ENCODE assay signal across 12 mouse cellular contexts in genomic region chr14:48853479-48854187, GRCm38 (mm10).
DNase-seq lines count a peak whose midpoint lies in the region; ATAC-seq and TF ChIP-seq lines count a peak whose summit lies in the region.
"Had no signal": no experiment of that assay in that cellular context is flagged by ENCODE, and none has a peak within 500 bp of the region (broad histone marks: within the 10 kb centered on the region; RNA-seq: fewer than 3 reads in every experiment).

No protein-coding gene starts in this region.

- H3K36me3 ChIP-seq in neural tube, embryonic 15.5 days = no peaks in the 10 kb centered on the region
- H3K36me3 ChIP-seq in embryonic facial prominence, embryonic 12.5 days = no peaks in the 10 kb centered on the region
- no peaks in the 10 kb centered on the region for H3K36me3 ChIP-seq in forebrain, postnatal 0 days (ENCODE audit: insufficient read depth)
- H3K36me3 ChIP-seq in kidney, embryonic 15.5 days = no peaks in the 10 kb centered on the region
- H3K36me3 ChIP-seq: liver, embryonic 12.5 days had no signal

- H3K4me1 ChIP-seq in neural tube, embryonic 15.5 days = peaks cover 4% of the 10 kb centered on the region; the same call in 1 of the 2 replicates
- 0 out of 2 replicates have a peak, but pooled peaks cover 3% of the 10 kb centered on the region for H3K4me1 ChIP-seq in embryonic facial prominence, embryonic 12.5 days
- no peaks in the 10 kb centered on the region for H3K4me1 ChIP-seq in forebrain, postnatal 0 days (ENCODE audit: insufficient read depth)
- H3K4me1 ChIP-seq in kidney, embryonic 15.5 days = no peaks in the 10 kb centered on the region

- 37% methylated on average over 7 of the region's 7 CpGs for WGBS in neural tube, embryonic 15.5 days
- WGBS in embryonic facial prominence, embryonic 12.5 days = 31% methylated on average over 7 of the region's 7 CpGs
- WGBS in forebrain, postnatal 0 days = 11% methylated on average over 7 of the region's 7 CpGs
- 44% methylated on average over 7 of the region's 7 CpGs for WGBS in kidney, embryonic 15.5 days

- no peak for ATAC-seq in neural tube, embryonic 15.5 days (ENCODE audit: low FRiP score)
- ATAC-seq in embryonic facial prominence, embryonic 12.5 days (ENCODE audit: insufficient number of reproducible peaks, insufficient read depth, low FRiP score, low TSS enrichment) = no peak
- no peak for ATAC-seq in forebrain, postnatal 0 days
- no peak for ATAC-seq in erythroid progenitor cell, adult 5-6 weeks (replicated peaks; ENCODE audit: low FRiP score, poor library complexity, severe bottlenecking)
- no peak for ATAC-seq in kidney, embryonic 15.5 days (replicated peaks; ENCODE audit: low FRiP score)
- ATAC-seq: liver, embryonic 12.5 days had no signal

- no peak overlapping the region for H3K4me3 ChIP-seq in neural tube, embryonic 15.5 days (replicated peaks)
- H3K4me3 ChIP-seq in embryonic facial prominence, embryonic 12.5 days = no peak overlapping the region
- no peak overlapping the region for H3K4me3 ChIP-seq in forebrain, postnatal 0 days (ENCODE audit: low read depth, low read length)
- no peak overlapping the region for H3K4me3 ChIP-seq in kidney, embryonic 15.5 days (replicated peaks)
- H3K4me3 ChIP-seq: liver, embryonic 12.5 days had no signal

- TF ChIP-seq CTCF in forebrain, postnatal 0 days (IDR thresholded peaks at IDR 0.05; ENCODE audit: low read depth) = no peak

- no peak overlapping the region; the same call in 1 of the 2 replicates for H3K4me2 ChIP-seq in neural tube, embryonic 15.5 days
- H3K4me2 ChIP-seq in embryonic facial prominence, embryonic 12.5 days (replicated peaks) = peak overlapping the region; percentile 44; the same call in 1 of the 2 replicates
- H3K4me2 ChIP-seq in forebrain, postnatal 0 days (ENCODE audit: low read depth) = peak overlapping the region; percentile 18; the same call in 1 of the 2 replicates
- no peak overlapping the region for H3K4me2 ChIP-seq in kidney, embryonic 15.5 days

- peak; percentile 22 for DNase-seq in neural tube, embryonic 10.5 days (ENCODE audit: extremely low spot score, low spot score)
- no peak for DNase-seq in forebrain, postnatal 0 days
- DNase-seq in Muller cell, postnatal 12 days (ENCODE audit: inconsistent ontology term) = no peak
- DNase-seq: adrenal gland, adult 8-10 months; gastrocnemius, postnatal 36 days; kidney, adult 18-20 months; lung, postnatal 10 days had no signal

- no peak overlapping the region for H3K9ac ChIP-seq in neural tube, embryonic 15.5 days (replicated peaks)
- no peak overlapping the region for H3K9ac ChIP-seq in embryonic facial prominence, embryonic 12.5 days
- no peak overlapping the region for H3K9ac ChIP-seq in forebrain, postnatal 0 days
- H3K9ac ChIP-seq in kidney, embryonic 15.5 days = no peak overlapping the region
- H3K9ac ChIP-seq: liver, embryonic 12.5 days had no signal

- no peak overlapping the region for H3K27ac ChIP-seq in neural tube, embryonic 15.5 days (replicated peaks)
- no peak overlapping the region for H3K27ac ChIP-seq in embryonic facial prominence, embryonic 12.5 days
- no peak overlapping the region for H3K27ac ChIP-seq in forebrain, postnatal 0 days (ENCODE audit: low read depth, low read length)
- no peak overlapping the region for H3K27ac ChIP-seq in kidney, embryonic 15.5 days
- H3K27ac ChIP-seq: liver, embryonic 12.5 days had no signal

- H3K9me3 ChIP-seq in neural tube, embryonic 15.5 days (replicated peaks) = no peaks in the 10 kb centered on the region
- H3K9me3 ChIP-seq in embryonic facial prominence, embryonic 12.5 days = no peaks in the 10 kb centered on the region
- H3K9me3 ChIP-seq in forebrain, postnatal 0 days (ENCODE audit: low read length) = no peaks in the 10 kb centered on the region
- no peaks in the 10 kb centered on the region for H3K9me3 ChIP-seq in kidney, embryonic 15.5 days (replicated peaks)
- H3K9me3 ChIP-seq: liver, embryonic 12.5 days had no signal

- peaks cover 10% of the 10 kb centered on the region for H3K27me3 ChIP-seq in neural tube, embryonic 15.5 days (replicated peaks)
- H3K27me3 ChIP-seq in embryonic facial prominence, embryonic 12.5 days = no peaks in the 10 kb centered on the region
- H3K27me3 ChIP-seq in forebrain, postnatal 0 days (ENCODE audit: insufficient read depth, low read length) = peaks cover 13% of the 10 kb centered on the region; the same call in 1 of the 2 replicates
- H3K27me3 ChIP-seq in kidney, embryonic 15.5 days = peaks cover 52% of the 10 kb centered on the region

Comparison
In these comparisons a context has a peak if more than half of its experiments do, and no peak if none do; other contexts are left out.
1. H3K4me2 ChIP-seq: peak in embryonic facial prominence, embryonic 12.5 days (single experiment) and forebrain, postnatal 0 days (single experiment); none in neural tube, embryonic 15.5 days (single experiment) and kidney, embryonic 15.5 days (single experiment).